Mouse (Mus musculus): ENCODE data around the gene Gm12216.
A peak's percentile ranks its signal among the peaks of the same experiment; 100 is the strongest.

- 0 out of 2 replicates have a peak, but pooled peaks have one; percentile 16 for TF ChIP-seq POLR2A (IDR thresholded peaks at IDR 0.05; ENCODE audit: borderline replicate concordance, insufficient read depth, low read length)
- TF ChIP-seq CTCF (IDR thresholded peaks at IDR 0.05; ENCODE audit: borderline replicate concordance, insufficient read depth, low read depth, low read length), result no peak
These were observed 89.3 kb downstream of the Gm12216 start, which contains the start of gene Irf1 for GRCm38 (mm10) chr11:53769760-53770124.

Data from cerebellum, adult 2 months (tissue).